Mouse (Mus musculus) neural tube, embryonic 15.5 days (tissue): ENCODE results near the gene Pygo1. TPM values are rescaled to one million over a fixed set of nuclear protein-coding genes. Genes with fewer than 3 reads are reported as not detected.

Source experiments
- ATAC-seq: fragments of 200-750 bp; cut with Nextera tagmentation; 2 replicates; pipeline ENCODE4 v1.8.0; 2017; ENCODE audit warnings: mild to moderate bottlenecking, moderate TSS enrichment, moderate library complexity; ENCODE audit not compliant: low FRiP score
- H3K27ac ChIP-seq: fragments of 300-500 bp; sonication (generic); replicated peaks from 2 replicates; pipeline ENCODE4 v1.5.1; 2015; ENCODE audit warnings: mild to moderate bottlenecking, inconsistent platforms
- H3K27me3 ChIP-seq: fragments of 300-500 bp; sonication (generic); replicated peaks from 2 replicates; pipeline ENCODE4 v1.6.1; 2015; ENCODE audit warnings: inconsistent platforms
- H3K36me3 ChIP-seq: fragments of 300-500 bp; sonication (generic); 2 replicates; pipeline ENCODE4 v1.6.1; 2015; ENCODE audit warnings: inconsistent platforms
- H3K4me1 ChIP-seq: fragments of 300-500 bp; sonication (generic); 2 replicates; pipeline ENCODE4 v1.6.1; 2015; ENCODE audit warnings: inconsistent platforms
- H3K4me2 ChIP-seq: fragments of 300-500 bp; sonication (generic); 2 replicates; pipeline ENCODE4 v1.6.1; 2015; ENCODE audit warnings: inconsistent platforms, mild to moderate bottlenecking, moderate library complexity
- H3K4me3 ChIP-seq: fragments of 300-500 bp; sonication (generic); replicated peaks from 2 replicates; pipeline ENCODE4 v1.5.1; 2015; ENCODE audit warnings: mild to moderate bottlenecking, inconsistent platforms
- H3K9ac ChIP-seq: fragments of 300-500 bp; sonication (generic); replicated peaks from 2 replicates; pipeline ENCODE4 v1.6.1; 2015; ENCODE audit warnings: mild to moderate bottlenecking, inconsistent platforms
- H3K9me3 ChIP-seq: fragments of 300-500 bp; sonication (generic); replicated peaks from 2 replicates; pipeline ENCODE4 v1.6.1; 2016; ENCODE audit warnings: inconsistent platforms
- WGBS: fragments of 180-500 bp; shearing (Covaris S2); methylation state at CpG from one replicate; pipeline ENCODE4 v1.1.7; 2015; ENCODE audit warnings: mixed read lengths; 5-methylcytosine and 5-hydroxymethylcytosine counted together
- polyA plus RNA-seq: library from polyadenylated mRNA; unstranded; fragments of >200 nt; fragmentation: Nextera tagmentation; extraction: Ambion mirVana; gene quantifications from 2 replicates; pipeline ENCODE4 v1.2.1, GENCODE M21; 2015

Pygo1 gene
- polyA plus RNA-seq, 1 experiment from 2014 or later, result 14.6 TPM

- no peak overlapping the region for H3K4me2 ChIP-seq
- 68% methylated on average over 3 of the region's 3 CpGs for WGBS
- no peak overlapping the region for H3K27ac ChIP-seq
- H3K9ac ChIP-seq, result no peak overlapping the region
- no peak overlapping the region for H3K4me3 ChIP-seq
- no peaks in the 10 kb centered on the region for H3K4me1 ChIP-seq
- H3K27me3 ChIP-seq, result no peaks in the 10 kb centered on the region
- no peak for ATAC-seq
- 0 out of 2 replicates have a peak, but pooled peaks cover 3% of the 10 kb centered on the region for H3K9me3 ChIP-seq
- peaks cover 32% of the 10 kb centered on the region for H3K36me3 ChIP-seq
These were observed 18.0 kb downstream of the Pygo1 start for GRCm38 (mm10) chr9:72943424-72943823.

GRCm38 (mm10) chr9:72944286-72944685 is 18.8 kb downstream of the Pygo1 start:
- no peaks in the 10 kb centered on the region for H3K4me1 ChIP-seq
- H3K27me3 ChIP-seq, result no peaks in the 10 kb centered on the region
- H3K27ac ChIP-seq, result no peak overlapping the region
- 93% methylated on average over 13 of the region's 13 CpGs for WGBS
- no peak overlapping the region for H3K9ac ChIP-seq
- H3K9me3 ChIP-seq, result 0 out of 2 replicates have a peak, but pooled peaks cover 3% of the 10 kb centered on the region
- H3K4me3 ChIP-seq, result no peak overlapping the region
- no peak overlapping the region for H3K4me2 ChIP-seq
- ATAC-seq, result no peak
- peaks cover 32% of the 10 kb centered on the region for H3K36me3 ChIP-seq

GRCm38 (mm10) chr9:72947010-72947409 is 21.6 kb downstream of the Pygo1 start:
- H3K9ac ChIP-seq, result no peak overlapping the region
- H3K27ac ChIP-seq, result no peak overlapping the region
- 0 out of 2 replicates have a peak, but pooled peaks cover 3% of the 10 kb centered on the region for H3K9me3 ChIP-seq
- 98% methylated on average over 1 of the region's 1 CpGs for WGBS
- H3K36me3 ChIP-seq, result peaks cover 32% of the 10 kb centered on the region
- H3K4me3 ChIP-seq, result no peak overlapping the region
- H3K4me2 ChIP-seq, result no peak overlapping the region
- ATAC-seq, result no peak
- no peaks in the 10 kb centered on the region for H3K4me1 ChIP-seq
- no peaks in the 10 kb centered on the region for H3K27me3 ChIP-seq

- H3K9ac ChIP-seq, result no peak overlapping the region
- no peak overlapping the region for H3K27ac ChIP-seq
- no peaks in the 10 kb centered on the region for H3K27me3 ChIP-seq
- ATAC-seq, result no peak
- peaks cover 23% of the 10 kb centered on the region for H3K36me3 ChIP-seq
- no peak overlapping the region for H3K4me3 ChIP-seq
- H3K4me1 ChIP-seq, result no peaks in the 10 kb centered on the region
- no peak overlapping the region for H3K4me2 ChIP-seq
- 69% methylated on average over 7 of the region's 7 CpGs for WGBS
- H3K9me3 ChIP-seq, result 0 out of 2 replicates have a peak, but pooled peaks cover 3% of the 10 kb centered on the region
These were observed 24.1 kb downstream of the Pygo1 start for GRCm38 (mm10) chr9:72949572-72949971.

- Histone ChIP-seq H3K36me3 (no peaks in the 10 kb centered on the region), H3K4me3 (no peak overlapping the region), H3K27ac (no peak overlapping the region), H3K27me3 (no peaks in the 10 kb centered on the region), H3K4me1 (peaks cover 13% of the 10 kb centered on the region), H3K9ac (no peak overlapping the region), H3K4me2 (no peak overlapping the region), H3K9me3 (no peaks in the 10 kb centered on the region)
- no peak for ATAC-seq
- WGBS, result 46% methylated on average over 2 of the region's 2 CpGs
These were observed 29.3 kb downstream of the Pygo1 start for GRCm38 (mm10) chr9:72954746-72955145.

GRCm38 (mm10) chr9:72955546-72955945 is 30.1 kb downstream of the Pygo1 start:
- no peak overlapping the region for H3K9ac ChIP-seq
- ATAC-seq, result no peak; the same call in 1 of the 2 replicates
- H3K36me3 ChIP-seq, result no peaks in the 10 kb centered on the region
- H3K27me3 ChIP-seq, result no peaks in the 10 kb centered on the region
- H3K4me1 ChIP-seq, result peaks cover 13% of the 10 kb centered on the region
- H3K27ac ChIP-seq, result no peak overlapping the region
- WGBS, result 11% methylated on average over 1 of the region's 1 CpGs
- H3K4me2 ChIP-seq, result no peak overlapping the region
- no peak overlapping the region for H3K4me3 ChIP-seq
- H3K9me3 ChIP-seq, result no peaks in the 10 kb centered on the region

- peak; percentile 96 for ATAC-seq
- Histone ChIP-seq H3K4me3 (peak within 1 kb of the TSS; percentile 57), H3K27me3 (no peaks in the 10 kb centered on the region), H3K4me1 (peaks cover 13% of the 10 kb centered on the region), H3K27ac (peak within 1 kb of the TSS; percentile 75), H3K9me3 (no peaks in the 10 kb centered on the region), H3K36me3 (no peaks in the 10 kb centered on the region), H3K9ac (peak within 1 kb of the TSS; percentile 54), H3K4me2 (peak within 1 kb of the TSS; percentile 66)
- 1% methylated on average over 43 of the region's 43 CpGs for WGBS
These were observed 33.3 kb downstream of the Pygo1 start, which contains the start of the genes Dyx1c1 and Gm44503 for GRCm38 (mm10) chr9:72958521-72959450. TSS of gene Dyx1c1 (plus strand) at chr9:72958785. TSS of gene Gm44503 (plus strand) at chr9:72958852.

GRCm38 (mm10) chr9:72961346-72961745 is 35.9 kb downstream of the Pygo1 start:
- Histone ChIP-seq H3K4me3 (no peak overlapping the region), H3K27ac (no peak overlapping the region), H3K27me3 (no peaks in the 10 kb centered on the region), H3K9ac (no peak overlapping the region), H3K36me3 (no peaks in the 10 kb centered on the region), H3K9me3 (no peaks in the 10 kb centered on the region), H3K4me1 (peaks cover 13% of the 10 kb centered on the region), H3K4me2 (no peak overlapping the region)
- ATAC-seq, result no peak
- WGBS, result 78% methylated on average over 8 of the region's 8 CpGs

- Histone ChIP-seq H3K9ac (no peak overlapping the region), H3K27ac (no peak overlapping the region), H3K27me3 (no peaks in the 10 kb centered on the region), H3K4me1 (peaks cover 13% of the 10 kb centered on the region), H3K4me2 (no peak overlapping the region), H3K9me3 (no peaks in the 10 kb centered on the region), H3K4me3 (no peak overlapping the region), H3K36me3 (no peaks in the 10 kb centered on the region)
- no peak for ATAC-seq
- 77% methylated on average over 15 of the region's 15 CpGs for WGBS
These were observed 36.5 kb downstream of the Pygo1 start for GRCm38 (mm10) chr9:72961959-72962358.

- no peaks in the 10 kb centered on the region for H3K9me3 ChIP-seq
- H3K9ac ChIP-seq, result no peak overlapping the region
- no peak overlapping the region for H3K27ac ChIP-seq
- peak overlapping the region; percentile 13; the same call in 1 of the 2 replicates for H3K4me2 ChIP-seq
- no peak overlapping the region for H3K4me3 ChIP-seq
- peak; percentile 81 for ATAC-seq
- 32% methylated on average over 11 of the region's 11 CpGs for WGBS
- H3K4me1 ChIP-seq, result peaks cover 3% of the 10 kb centered on the region; the same call in 1 of the 2 replicates
- no peaks in the 10 kb centered on the region for H3K27me3 ChIP-seq
- no peaks in the 10 kb centered on the region for H3K36me3 ChIP-seq
These were observed 43.1 kb downstream of the Pygo1 start for GRCm38 (mm10) chr9:72968349-72969061.

GRCm38 (mm10) chr9:72969874-72970273 is 44.4 kb downstream of the Pygo1 start:
- Histone ChIP-seq H3K4me3 (no peak overlapping the region), H3K27me3 (no peaks in the 10 kb centered on the region), H3K4me1 (peaks cover 3% of the 10 kb centered on the region; the same call in 1 of the 2 replicates), H3K36me3 (no peaks in the 10 kb centered on the region), H3K27ac (no peak overlapping the region), H3K9me3 (no peaks in the 10 kb centered on the region), H3K4me2 (no peak overlapping the region), H3K9ac (no peak overlapping the region)
- WGBS, result 78% methylated on average over 7 of the region's 7 CpGs
- no peak for ATAC-seq
